Mouse (Mus musculus): ENCODE results near the gene Olfr588-ps1. TPM values are rescaled to one million over a fixed set of nuclear protein-coding genes. Genes with fewer than 3 reads are reported as not detected.
"Not testable (repeated sequence)": the region's sequence is repeated elsewhere in the genome, so short reads cannot be mapped to it uniquely, and the experiment has no call there.

Olfr588-ps1 gene
- not detected in 2 replicates for polyA plus RNA-seq (2011; ENCODE audit: insufficient read depth, insufficient read length, low replicate concordance, missing spikeins)

GRCm38 (mm10) chr7:103140579-103140978 lies at the start of gene Olfr588-ps1:
Gene Olfr588-ps1 (plus strand): TSS chr7:103140879.
- WGBS: 81% methylated on average over 1 of the region's 1 CpGs
- Histone ChIP-seq H3K4me3 (replicated peaks; ENCODE audit: control insufficient read depth, low read depth, low read length) (no peak within 1 kb of the TSS), H3K4me1 (ENCODE audit: control insufficient read depth, insufficient read depth, low read length) (no peaks in the 10 kb centered on the region), H3K27ac (ENCODE audit: control insufficient read depth, insufficient read depth, low read depth, low read length, poor library complexity) (no peak within 1 kb of the TSS)
- TF ChIP-seq CTCF (IDR thresholded peaks at IDR 0.05; ENCODE audit: control insufficient read depth, insufficient read depth, low read length) (no peak), POLR2A (IDR thresholded peaks at IDR 0.05; ENCODE audit: borderline replicate concordance, control insufficient read depth, low read depth, low read length) (no peak)

- WGBS: 77% methylated on average over 1 of the region's 1 CpGs
- H3K4me1 ChIP-seq (ENCODE audit: control insufficient read depth, insufficient read depth, low read length): no peaks in the 10 kb centered on the region
- H3K27ac ChIP-seq (ENCODE audit: control insufficient read depth, insufficient read depth, low read depth, low read length, poor library complexity): no peak within 1 kb of the TSS
- H3K4me3 ChIP-seq (replicated peaks; ENCODE audit: control insufficient read depth, low read depth, low read length): no peak within 1 kb of the TSS
- no peak for TF ChIP-seq CTCF (IDR thresholded peaks at IDR 0.05; ENCODE audit: control insufficient read depth, insufficient read depth, low read length)
- no peak for TF ChIP-seq POLR2A (IDR thresholded peaks at IDR 0.05; ENCODE audit: borderline replicate concordance, control insufficient read depth, low read depth, low read length)
Measured at GRCm38 (mm10) chr7:103097420-103097819, 43.3 kb upstream of the Olfr588-ps1 start, which contains the start of gene Olfr585. Gene Olfr585 (plus strand): TSS chr7:103097720.

GRCm38 (mm10) chr7:103119406-103119805 lies 21.3 kb upstream of the Olfr588-ps1 start:
- 61% methylated on average over 3 of the region's 3 CpGs for WGBS
- H3K4me3 ChIP-seq (replicated peaks; ENCODE audit: control insufficient read depth, low read depth, low read length): no peak overlapping the region
- H3K27ac ChIP-seq (ENCODE audit: control insufficient read depth, insufficient read depth, low read depth, low read length, poor library complexity): no peak overlapping the region
- no peak for TF ChIP-seq POLR2A (IDR thresholded peaks at IDR 0.05; ENCODE audit: borderline replicate concordance, control insufficient read depth, low read depth, low read length)
- no peak for TF ChIP-seq CTCF (IDR thresholded peaks at IDR 0.05; ENCODE audit: control insufficient read depth, insufficient read depth, low read length)
- H3K4me1 ChIP-seq (ENCODE audit: control insufficient read depth, insufficient read depth, low read length): no peaks in the 10 kb centered on the region

GRCm38 (mm10) chr7:103125538-103125937 lies 15.1 kb upstream of the Olfr588-ps1 start, which contains the start of gene Olfr586:
Gene Olfr586 (minus strand): TSS chr7:103125638.
- no peak for TF ChIP-seq POLR2A (IDR thresholded peaks at IDR 0.05; ENCODE audit: borderline replicate concordance, control insufficient read depth, low read depth, low read length)
- TF ChIP-seq CTCF (IDR thresholded peaks at IDR 0.05; ENCODE audit: control insufficient read depth, insufficient read depth, low read length): no peak
- Histone ChIP-seq H3K4me3 (replicated peaks; ENCODE audit: control insufficient read depth, low read depth, low read length) (no peak within 1 kb of the TSS), H3K27ac (ENCODE audit: control insufficient read depth, insufficient read depth, low read depth, low read length, poor library complexity) (no peak within 1 kb of the TSS), H3K4me1 (ENCODE audit: control insufficient read depth, insufficient read depth, low read length) (no peaks in the 10 kb centered on the region)
- WGBS: 88% methylated on average over 3 of the region's 3 CpGs

- Histone ChIP-seq H3K4me3 (replicated peaks; ENCODE audit: control insufficient read depth, low read depth, low read length) (no peak within 1 kb of the TSS), H3K4me1 (ENCODE audit: control insufficient read depth, insufficient read depth, low read length) (no peaks in the 10 kb centered on the region)
- 58% methylated on average over 2 of the region's 2 CpGs for WGBS
Measured at GRCm38 (mm10) chr7:103156256-103156655, 15.6 kb downstream of the Olfr588-ps1 start, which contains the start of gene Olfr589. Gene Olfr589 (minus strand): TSS chr7:103156356.

GRCm38 (mm10) chr7:103169697-103170096 lies 29.0 kb downstream of the Olfr588-ps1 start:
- no peaks in the 10 kb centered on the region for H3K4me1 ChIP-seq (ENCODE audit: control insufficient read depth, insufficient read depth, low read length)
- TF ChIP-seq CTCF (IDR thresholded peaks at IDR 0.05; ENCODE audit: control insufficient read depth, insufficient read depth, low read length): no peak
- TF ChIP-seq POLR2A (IDR thresholded peaks at IDR 0.05; ENCODE audit: borderline replicate concordance, control insufficient read depth, low read depth, low read length): no peak
- no peak overlapping the region for H3K4me3 ChIP-seq (replicated peaks; ENCODE audit: control insufficient read depth, low read depth, low read length)
- H3K27ac ChIP-seq (ENCODE audit: control insufficient read depth, insufficient read depth, low read depth, low read length, poor library complexity): no peak overlapping the region
- WGBS: 68% methylated on average over 5 of the region's 5 CpGs

More at GRCm38 (mm10) chr7:103156256-103156655, 15.6 kb downstream of the Olfr588-ps1 start, which contains the start of gene Olfr589:
- H3K27ac ChIP-seq (ENCODE audit: control insufficient read depth, insufficient read depth, low read depth, low read length, poor library complexity): no peak within 1 kb of the TSS
- TF ChIP-seq CTCF (IDR thresholded peaks at IDR 0.05; ENCODE audit: control insufficient read depth, insufficient read depth, low read length) (no peak), POLR2A (IDR thresholded peaks at IDR 0.05; ENCODE audit: borderline replicate concordance, control insufficient read depth, low read depth, low read length) (no peak)

GRCm38 (mm10) chr7:103178240-103178639 lies 37.6 kb downstream of the Olfr588-ps1 start, which contains the start of gene Olfr591:
Gene Olfr591 (minus strand): TSS chr7:103178340.
- Histone ChIP-seq H3K4me1 (ENCODE audit: control insufficient read depth, insufficient read depth, low read length) (no peaks in the 10 kb centered on the region), H3K4me3 (replicated peaks; ENCODE audit: control insufficient read depth, low read depth, low read length) (no peak within 1 kb of the TSS), H3K27ac (ENCODE audit: control insufficient read depth, insufficient read depth, low read depth, low read length, poor library complexity) (no peak within 1 kb of the TSS)
- WGBS: 66% methylated on average over 1 of the region's 1 CpGs
- TF ChIP-seq CTCF (IDR thresholded peaks at IDR 0.05; ENCODE audit: control insufficient read depth, insufficient read depth, low read length): no peak
- no peak for TF ChIP-seq POLR2A (IDR thresholded peaks at IDR 0.05; ENCODE audit: borderline replicate concordance, control insufficient read depth, low read depth, low read length)

GRCm38 (mm10) chr7:103184503-103184902 lies 43.8 kb downstream of the Olfr588-ps1 start, which contains the start of gene Olfr592:
Gene Olfr592 (plus strand): TSS chr7:103184803.
- WGBS: 64% methylated on average over 1 of the region's 1 CpGs
- H3K4me3 ChIP-seq (replicated peaks; ENCODE audit: control insufficient read depth, low read depth, low read length); H3K4me1 ChIP-seq (ENCODE audit: control insufficient read depth, insufficient read depth, low read length); H3K27ac ChIP-seq (ENCODE audit: control insufficient read depth, insufficient read depth, low read depth, low read length, poor library complexity): not testable (repeated sequence)

Other genes starting within 250 kb of the Olfr588-ps1 start
- gene Olfr569, start 250.0 kb upstream of the Olfr588-ps1 start, polyA plus RNA-seq (2011; ENCODE audit: insufficient read depth, insufficient read length, low replicate concordance, missing spikeins): not detected in 2 replicates
- not detected in 2 replicates for gene Olfr570, start 246.3 kb upstream of the Olfr588-ps1 start, polyA plus RNA-seq (2011; ENCODE audit: insufficient read depth, insufficient read length, low replicate concordance, missing spikeins)
- gene Olfr571, start 223.3 kb upstream of the Olfr588-ps1 start, polyA plus RNA-seq (2011; ENCODE audit: insufficient read depth, insufficient read length, low replicate concordance, missing spikeins): 0.90 and 1.1 TPM in 2 replicates
- gene Olfr572, start 216.5 kb upstream of the Olfr588-ps1 start, polyA plus RNA-seq (2011; ENCODE audit: insufficient read depth, insufficient read length, low replicate concordance, missing spikeins): not detected in 2 replicates
- not detected in 2 replicates for gene Olfr573-ps1, start 198.3 kb upstream of the Olfr588-ps1 start, polyA plus RNA-seq (2011; ENCODE audit: insufficient read depth, insufficient read length, low replicate concordance, missing spikeins)
- gene Olfr574, start 192.4 kb upstream of the Olfr588-ps1 start, polyA plus RNA-seq (2011; ENCODE audit: insufficient read depth, insufficient read length, low replicate concordance, missing spikeins): not detected in 2 replicates
- gene Olfr575, start 182.1 kb upstream of the Olfr588-ps1 start, polyA plus RNA-seq (2011; ENCODE audit: insufficient read depth, insufficient read length, low replicate concordance, missing spikeins): not detected in 2 replicates
- gene Olfr576, start 178.2 kb upstream of the Olfr588-ps1 start, polyA plus RNA-seq (2011; ENCODE audit: insufficient read depth, insufficient read length, low replicate concordance, missing spikeins): not detected in 2 replicates
- gene Olfr577, start 164.9 kb upstream of the Olfr588-ps1 start, polyA plus RNA-seq (2011; ENCODE audit: insufficient read depth, insufficient read length, low replicate concordance, missing spikeins): not detected in 2 replicates
- not detected in 2 replicates for gene Olfr578, start 151.6 kb upstream of the Olfr588-ps1 start, polyA plus RNA-seq (2011; ENCODE audit: insufficient read depth, insufficient read length, low replicate concordance, missing spikeins)
- not detected in 2 replicates for gene Olfr582, start 102.9 kb upstream of the Olfr588-ps1 start, polyA plus RNA-seq (2011; ENCODE audit: insufficient read depth, insufficient read length, low replicate concordance, missing spikeins)
- not detected in 2 replicates for gene Olfr583, start 89.6 kb upstream of the Olfr588-ps1 start, polyA plus RNA-seq (2011; ENCODE audit: insufficient read depth, insufficient read length, low replicate concordance, missing spikeins)
- not detected in 2 replicates for gene Olfr584, start 59.0 kb upstream of the Olfr588-ps1 start, polyA plus RNA-seq (2011; ENCODE audit: insufficient read depth, insufficient read length, low replicate concordance, missing spikeins)
- gene Olfr585, start 43.2 kb upstream of the Olfr588-ps1 start, polyA plus RNA-seq (2011; ENCODE audit: insufficient read depth, insufficient read length, low replicate concordance, missing spikeins): not detected in 2 replicates
- not detected in 2 replicates for gene Olfr586, start 15.2 kb upstream of the Olfr588-ps1 start, polyA plus RNA-seq (2011; ENCODE audit: insufficient read depth, insufficient read length, low replicate concordance, missing spikeins)
- gene Olfr589, start 15.5 kb downstream of the Olfr588-ps1 start, polyA plus RNA-seq (2011; ENCODE audit: insufficient read depth, insufficient read length, low replicate concordance, missing spikeins): not detected in 2 replicates
- gene Olfr591, start 37.5 kb downstream of the Olfr588-ps1 start, polyA plus RNA-seq (2011; ENCODE audit: insufficient read depth, insufficient read length, low replicate concordance, missing spikeins): not detected in 2 replicates
- not detected in 2 replicates for gene Olfr592, start 43.9 kb downstream of the Olfr588-ps1 start, polyA plus RNA-seq (2011; ENCODE audit: insufficient read depth, insufficient read length, low replicate concordance, missing spikeins)
- not detected in 2 replicates for gene Olfr593, start 71.0 kb downstream of the Olfr588-ps1 start, polyA plus RNA-seq (2011; ENCODE audit: insufficient read depth, insufficient read length, low replicate concordance, missing spikeins)
- gene Olfr594, start 76.1 kb downstream of the Olfr588-ps1 start, polyA plus RNA-seq (2011; ENCODE audit: insufficient read depth, insufficient read length, low replicate concordance, missing spikeins): not detected in 2 replicates
- gene Usp17ld, start 111.6 kb downstream of the Olfr588-ps1 start, polyA plus RNA-seq (2011; ENCODE audit: insufficient read depth, insufficient read length, low replicate concordance, missing spikeins): not detected in 2 replicates
- gene Olfr596, start 164.8 kb downstream of the Olfr588-ps1 start, polyA plus RNA-seq (2011; ENCODE audit: insufficient read depth, insufficient read length, low replicate concordance, missing spikeins): not detected in 2 replicates
- gene Olfr597, start 175.4 kb downstream of the Olfr588-ps1 start, polyA plus RNA-seq (2011; ENCODE audit: insufficient read depth, insufficient read length, low replicate concordance, missing spikeins): not detected in 2 replicates
- not detected in 2 replicates for gene Olfr598, start 182.7 kb downstream of the Olfr588-ps1 start, polyA plus RNA-seq (2011; ENCODE audit: insufficient read depth, insufficient read length, low replicate concordance, missing spikeins)
- not detected in 2 replicates for gene Olfr599, start 195.0 kb downstream of the Olfr588-ps1 start, polyA plus RNA-seq (2011; ENCODE audit: insufficient read depth, insufficient read length, low replicate concordance, missing spikeins)
- gene Olfr600, start 208.8 kb downstream of the Olfr588-ps1 start, polyA plus RNA-seq (2011; ENCODE audit: insufficient read depth, insufficient read length, low replicate concordance, missing spikeins): not detected in 2 replicates
- gene Olfr601, start 221.8 kb downstream of the Olfr588-ps1 start, polyA plus RNA-seq (2011; ENCODE audit: insufficient read depth, insufficient read length, low replicate concordance, missing spikeins): not detected in 2 replicates
- not detected in 2 replicates for gene Olfr603, start 245.3 kb downstream of the Olfr588-ps1 start, polyA plus RNA-seq (2011; ENCODE audit: insufficient read depth, insufficient read length, low replicate concordance, missing spikeins)

All from bone marrow, adult 2 months (tissue).